27 mouse cellular contexts compared by ENCODE assay signal in genomic region chr9:72029601-72030000, GRCm38 (mm10).
DNase-seq lines count a peak whose midpoint lies in the region; ATAC-seq and TF ChIP-seq lines count a peak whose summit lies in the region.
"Had no signal": no experiment of that assay in that cellular context is flagged by ENCODE, and none has a peak within 500 bp of the region (broad histone marks: within the 10 kb centered on the region; RNA-seq: fewer than 3 reads in every experiment).

No protein-coding gene starts in this region.

- DNase-seq in heart, postnatal 36 days, result no peak
- DNase-seq in lung, embryonic 14.5 days, result peak; percentile 16
- DNase-seq in lung, postnatal 0 days (ENCODE audit: low spot score), result no peak
- DNase-seq in NIH3T3 (ENCODE audit: low read depth), result peak; percentile 13
- no peak for DNase-seq in cerebellum, adult 9-11 months
- no peak for DNase-seq in midbrain, postnatal 0 days (ENCODE audit: low spot score)
- DNase-seq: adrenal gland, postnatal 25 days; cerebellum, adult 9-10 months; kidney, adult 9 months; kidney, postnatal 4 days; layer of hippocampus, adult 9-11 months; left cerebral cortex, postnatal 4 days; right cerebral cortex, postnatal 14 days; spleen, adult 18-20 months had no signal

- intact Hi-C loops in heart, postnatal 36 days (cut with DNase I), result no loop called here

- no peaks in the 10 kb centered on the region for H3K36me3 ChIP-seq in heart, embryonic 13.5 days
- H3K36me3 ChIP-seq in lung, embryonic 14.5 days (ENCODE audit: insufficient read depth), result no peaks in the 10 kb centered on the region
- H3K36me3 ChIP-seq in lung, postnatal 0 days (ENCODE audit: insufficient read depth, low read length), result no peaks in the 10 kb centered on the region
- H3K36me3 ChIP-seq in midbrain, postnatal 0 days (ENCODE audit: insufficient read depth, low read length), result no peaks in the 10 kb centered on the region
- H3K36me3 ChIP-seq: forebrain, embryonic 12.5 days; heart, embryonic 12.5 days; hindbrain, embryonic 10.5 days; intestine, embryonic 15.5 days; limb, embryonic 15.5 days; lung, embryonic 15.5 days; midbrain, embryonic 10.5 days; neural tube, embryonic 12.5 days had no signal

- H3K9ac ChIP-seq in heart, embryonic 13.5 days, result no peak overlapping the region
- no peak overlapping the region for H3K9ac ChIP-seq in lung, embryonic 14.5 days
- no peak overlapping the region for H3K9ac ChIP-seq in lung, postnatal 0 days (replicated peaks; ENCODE audit: low read depth)
- H3K9ac ChIP-seq in midbrain, postnatal 0 days (replicated peaks; ENCODE audit: low read length, poor library complexity, severe bottlenecking), result no peak overlapping the region
- H3K9ac ChIP-seq: forebrain, embryonic 12.5 days; heart, embryonic 12.5 days; intestine, embryonic 15.5 days; limb, embryonic 15.5 days; liver, embryonic 14.5 days; lung, embryonic 15.5 days; neural tube, embryonic 12.5 days had no signal

- H3K4me2 ChIP-seq in heart, embryonic 13.5 days, result no peak overlapping the region
- H3K4me2 ChIP-seq in lung, embryonic 14.5 days, result no peak overlapping the region
- no peak overlapping the region for H3K4me2 ChIP-seq in lung, postnatal 0 days (replicated peaks; ENCODE audit: low read depth, low read length)
- no peak overlapping the region for H3K4me2 ChIP-seq in midbrain, postnatal 0 days (ENCODE audit: low read depth, low read length, poor library complexity, severe bottlenecking)
- H3K4me2 ChIP-seq: forebrain, embryonic 12.5 days; heart, embryonic 12.5 days; intestine, embryonic 15.5 days; limb, embryonic 15.5 days; lung, embryonic 15.5 days; neural tube, embryonic 12.5 days had no signal

- TF ChIP-seq EP300 in lung, postnatal 0 days (IDR thresholded peaks at IDR 0.05), result no peak

- no peak for TF ChIP-seq CTCF in lung, embryonic 14.5 days (IDR thresholded peaks at IDR 0.05; ENCODE audit: low read depth)
- TF ChIP-seq CTCF in lung, postnatal 0 days (IDR thresholded peaks at IDR 0.05), result no peak
- no peak for TF ChIP-seq CTCF in midbrain, postnatal 0 days (IDR thresholded peaks at IDR 0.05)

- H3K9me3 ChIP-seq in heart, embryonic 13.5 days, result no peaks in the 10 kb centered on the region
- no peaks in the 10 kb centered on the region for H3K9me3 ChIP-seq in lung, embryonic 14.5 days (ENCODE audit: low read depth, low read length)
- H3K9me3 ChIP-seq in lung, postnatal 0 days (ENCODE audit: low read length), result no peaks in the 10 kb centered on the region
- no peaks in the 10 kb centered on the region for H3K9me3 ChIP-seq in midbrain, postnatal 0 days (ENCODE audit: low read length)
- H3K9me3 ChIP-seq: forebrain, embryonic 12.5 days; heart, embryonic 12.5 days; hindbrain, embryonic 10.5 days; intestine, embryonic 15.5 days; limb, embryonic 15.5 days; lung, embryonic 15.5 days; midbrain, embryonic 10.5 days; neural tube, embryonic 12.5 days had no signal

- H3K4me3 ChIP-seq in heart, embryonic 13.5 days, result no peak overlapping the region
- no peak overlapping the region for H3K4me3 ChIP-seq in lung, embryonic 14.5 days (ENCODE audit: low read depth, low read length)
- no peak overlapping the region for H3K4me3 ChIP-seq in lung, postnatal 0 days (ENCODE audit: low read depth, low read length)
- H3K4me3 ChIP-seq in midbrain, postnatal 0 days (ENCODE audit: low read depth, low read length), result no peak overlapping the region
- H3K4me3 ChIP-seq: erythroblast, embryonic 14.5 days; forebrain, embryonic 12.5 days; heart, embryonic 12.5 days; hindbrain, embryonic 10.5 days; intestine, embryonic 15.5 days; limb, embryonic 15.5 days; lung, embryonic 15.5 days; midbrain, embryonic 10.5 days; neural tube, embryonic 12.5 days had no signal

- 57% methylated on average over 1 of the region's 1 CpGs for WGBS in heart, embryonic 13.5 days
- WGBS in lung, embryonic 14.5 days, result 57% methylated on average over 1 of the region's 1 CpGs
- 48% methylated on average over 1 of the region's 1 CpGs for WGBS in lung, postnatal 0 days
- WGBS in midbrain, postnatal 0 days, result 80% methylated on average over 1 of the region's 1 CpGs

- H3K27me3 ChIP-seq in heart, embryonic 13.5 days (replicated peaks), result no peaks in the 10 kb centered on the region
- H3K27me3 ChIP-seq in lung, embryonic 14.5 days (ENCODE audit: insufficient read depth, low read length), result no peaks in the 10 kb centered on the region
- no peaks in the 10 kb centered on the region for H3K27me3 ChIP-seq in lung, postnatal 0 days (replicated peaks; ENCODE audit: insufficient read depth, low read length)
- H3K27me3 ChIP-seq in midbrain, postnatal 0 days (ENCODE audit: insufficient read depth, low read length), result no peaks in the 10 kb centered on the region
- H3K27me3 ChIP-seq: forebrain, embryonic 12.5 days; heart, embryonic 12.5 days; intestine, embryonic 15.5 days; limb, embryonic 15.5 days; lung, embryonic 15.5 days; neural tube, embryonic 12.5 days had no signal

- H3K27ac ChIP-seq in heart, embryonic 13.5 days (replicated peaks), result peak overlapping the region; percentile 40
- no peak overlapping the region for H3K27ac ChIP-seq in lung, embryonic 14.5 days (ENCODE audit: low read depth)
- no peak overlapping the region for H3K27ac ChIP-seq in lung, postnatal 0 days (ENCODE audit: low read length)
- no peak overlapping the region for H3K27ac ChIP-seq in midbrain, postnatal 0 days (ENCODE audit: low read depth, low read length)
- H3K27ac ChIP-seq: forebrain, embryonic 12.5 days; hindbrain, embryonic 10.5 days; intestine, embryonic 15.5 days; limb, embryonic 15.5 days; liver, embryonic 14.5 days; lung, embryonic 15.5 days; midbrain, embryonic 10.5 days; neural tube, embryonic 12.5 days had no signal

- no peak for ATAC-seq in heart, embryonic 13.5 days (ENCODE audit: extremely low read depth, insufficient number of reproducible peaks, low FRiP score, low TSS enrichment)
- no peak for ATAC-seq in lung, embryonic 14.5 days (ENCODE audit: insufficient read depth)
- ATAC-seq in lung, postnatal 0 days, result no peak
- no peak for ATAC-seq in midbrain, postnatal 0 days (ENCODE audit: low FRiP score)
- ATAC-seq: hindbrain, embryonic 16.5 days; intestine, embryonic 15.5 days; midbrain, embryonic 16.5 days had no signal

- peaks cover 34% of the 10 kb centered on the region for H3K4me1 ChIP-seq in heart, embryonic 13.5 days
- 0 out of 2 replicates have a peak, but pooled peaks cover 3% of the 10 kb centered on the region for H3K4me1 ChIP-seq in lung, embryonic 14.5 days (ENCODE audit: insufficient read depth)
- no peaks in the 10 kb centered on the region for H3K4me1 ChIP-seq in lung, postnatal 0 days (ENCODE audit: insufficient read depth, low read depth, low read length)
- no peaks in the 10 kb centered on the region for H3K4me1 ChIP-seq in midbrain, postnatal 0 days (ENCODE audit: insufficient read depth, low read length)
- H3K4me1 ChIP-seq: forebrain, embryonic 12.5 days; hindbrain, embryonic 10.5 days; intestine, embryonic 15.5 days; lung, embryonic 15.5 days; neural tube, embryonic 12.5 days had no signal

Comparison
In these comparisons a context has a peak if more than half of its experiments do, and no peak if none do; other contexts are left out.
1. DNase-seq: peak in lung, embryonic 14.5 days (single experiment) and NIH3T3 (single experiment); none in heart, postnatal 36 days (0 of 2), lung, postnatal 0 days (single experiment), cerebellum, adult 9-11 months (single experiment) and midbrain, postnatal 0 days (single experiment).